7 mouse cellular contexts compared by ENCODE assay signal in the genomic region with DNA sequence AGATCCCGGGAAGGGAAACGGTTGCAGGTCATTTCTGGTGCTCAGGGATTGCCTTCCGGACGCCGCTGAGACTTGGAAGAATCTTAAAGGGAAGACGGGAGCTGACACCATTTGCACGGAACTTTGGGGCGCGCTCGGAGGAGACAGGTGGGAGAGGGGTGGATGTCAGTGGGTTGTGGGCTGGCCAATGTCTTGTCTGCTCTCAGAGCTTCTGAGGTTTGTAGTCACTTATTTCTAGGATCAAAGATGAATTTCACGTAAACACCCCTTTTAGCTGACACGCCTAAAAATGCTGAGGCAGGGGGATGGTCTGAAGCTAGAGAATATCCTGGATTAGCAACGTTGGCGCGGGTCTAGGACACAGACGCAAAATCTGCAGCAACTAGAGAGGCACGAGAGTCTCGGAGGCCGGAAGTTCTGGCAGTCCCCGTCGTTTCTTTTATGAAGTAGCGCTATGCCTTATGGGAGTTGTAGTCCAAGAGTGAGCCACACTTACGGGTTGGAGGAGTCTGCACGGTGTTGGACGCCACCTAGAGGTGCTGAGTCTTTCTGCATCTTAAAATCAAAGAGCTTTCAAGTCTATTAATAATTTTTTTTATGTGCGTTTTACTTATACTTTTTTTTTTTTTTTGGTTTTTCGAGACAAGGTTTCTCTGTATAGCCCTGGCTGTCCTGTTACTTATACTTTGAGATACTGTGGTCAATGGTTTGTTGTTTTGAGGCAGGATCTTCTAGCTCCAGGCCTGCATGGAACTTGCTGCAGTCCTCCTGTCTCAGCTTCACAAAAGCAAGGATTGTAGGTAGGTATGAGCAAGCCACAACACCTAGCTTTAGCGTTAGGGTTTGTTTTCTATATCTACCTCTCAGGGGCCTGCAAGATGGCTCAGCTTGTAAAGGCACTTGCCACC. TPM values are rescaled to one million over a fixed set of nuclear protein-coding genes. Genes with fewer than 3 reads are reported as not detected.
A peak's percentile ranks its signal among the peaks of the same experiment; 100 is the strongest.
DNase-seq lines count a peak whose midpoint lies in the region; ATAC-seq lines count a peak whose summit lies in the region.

A gene (plus strand): TSS at position 72 of the 908 bp plus-strand sequence.

- no peaks in the 10 kb centered on the region for H3K27me3 ChIP-seq in embryonic facial prominence, embryonic 11.5 days (ENCODE audit: control insufficient read depth, insufficient read depth, low read length)
- peaks cover 20% of the 10 kb centered on the region for H3K27me3 ChIP-seq in limb, embryonic 10.5 days (ENCODE audit: low read depth, poor library complexity, severe bottlenecking)
- peaks cover 13% of the 10 kb centered on the region for H3K27me3 ChIP-seq in midbrain, embryonic 13.5 days

- no peaks in the 10 kb centered on the region; the same call in 1 of the 2 replicates for H3K4me1 ChIP-seq in embryonic facial prominence, embryonic 11.5 days (ENCODE audit: control insufficient read depth, insufficient read depth, low read length)
- H3K4me1 ChIP-seq in limb, embryonic 10.5 days = 0 out of 2 replicates have a peak, but pooled peaks cover 7% of the 10 kb centered on the region
- H3K4me1 ChIP-seq in midbrain, embryonic 13.5 days (replicated peaks) = peaks cover 9% of the 10 kb centered on the region

- under 1% methylated on average over 28 of the region's 28 CpGs for WGBS in embryonic facial prominence, embryonic 11.5 days
- under 1% methylated on average over 28 of the region's 28 CpGs for WGBS in limb, embryonic 10.5 days
- under 1% methylated on average over 28 of the region's 28 CpGs for WGBS in midbrain, embryonic 13.5 days

- H3K9me3 ChIP-seq in embryonic facial prominence, embryonic 11.5 days (replicated peaks; ENCODE audit: control insufficient read depth, low read length) = no peaks in the 10 kb centered on the region
- H3K9me3 ChIP-seq in limb, embryonic 10.5 days (replicated peaks) = no peaks in the 10 kb centered on the region
- H3K9me3 ChIP-seq in midbrain, embryonic 13.5 days = no peaks in the 10 kb centered on the region

- no peaks in the 10 kb centered on the region for H3K36me3 ChIP-seq in embryonic facial prominence, embryonic 11.5 days (replicated peaks; ENCODE audit: control insufficient read depth, insufficient read depth, low read depth, low read length)
- H3K36me3 ChIP-seq in limb, embryonic 10.5 days = no peaks in the 10 kb centered on the region
- no peaks in the 10 kb centered on the region for H3K36me3 ChIP-seq in midbrain, embryonic 13.5 days

- H3K9ac ChIP-seq in embryonic facial prominence, embryonic 11.5 days (replicated peaks; ENCODE audit: low read length) = peak within 1 kb of the TSS; percentile 32
- peak within 1 kb of the TSS; percentile 78 for H3K9ac ChIP-seq in midbrain, embryonic 13.5 days (replicated peaks)

- no peak within 1 kb of the TSS for H3K27ac ChIP-seq in embryonic facial prominence, embryonic 11.5 days (replicated peaks; ENCODE audit: low read depth, low read length)
- H3K27ac ChIP-seq in limb, embryonic 10.5 days = peak within 1 kb of the TSS; percentile 63; the same call in 1 of the 2 replicates
- H3K27ac ChIP-seq in midbrain, embryonic 13.5 days = 0 out of 2 replicates have a peak within 1 kb of the TSS, but pooled peaks have one; percentile 44

- peak; percentile 89 for DNase-seq in adrenal gland, postnatal 14 days
- peak; percentile 99 for DNase-seq in embryonic facial prominence, embryonic 11.5 days (ENCODE audit: low spot score)
- peak; percentile 81 for DNase-seq in kidney, adult 11 months
- DNase-seq in limb, embryonic 10.5 days (ENCODE audit: low spot score) = peak; percentile 83
- peak; percentile 61 for DNase-seq in spleen, adult 12 weeks (ENCODE audit: low spot score)

- peak; percentile 91 for ATAC-seq in embryonic facial prominence, embryonic 11.5 days (replicated peaks; ENCODE audit: insufficient number of reproducible peaks, low FRiP score, low TSS enrichment, low read depth)
- ATAC-seq in granulocyte monocyte progenitor cell, adult 5-6 weeks (replicated peaks; ENCODE audit: poor library complexity, severe bottlenecking) = peak; percentile 90
- peak; percentile 94 for ATAC-seq in midbrain, embryonic 13.5 days

- H3K4me2 ChIP-seq in embryonic facial prominence, embryonic 11.5 days (ENCODE audit: low read depth, low read length) = peak within 1 kb of the TSS; percentile 93
- peak within 1 kb of the TSS; percentile 93 for H3K4me2 ChIP-seq in midbrain, embryonic 13.5 days (replicated peaks)

- peak within 1 kb of the TSS; percentile 39 for H3K4me3 ChIP-seq in embryonic facial prominence, embryonic 11.5 days (ENCODE audit: low read depth, low read length)
- H3K4me3 ChIP-seq in limb, embryonic 10.5 days = peak within 1 kb of the TSS; percentile 63
- H3K4me3 ChIP-seq in midbrain, embryonic 13.5 days (replicated peaks) = peak within 1 kb of the TSS; percentile 61

RNA-seq across cellular contexts. Expression of the gene that starts here (rescaled TPM):
- 11.9 and 16.0 TPM in 2 replicates for total RNA-seq in adrenal gland, postnatal 14 days (2021)
- polyA plus RNA-seq in embryonic facial prominence, embryonic 11.5 days (2014; fragmentation: Nextera tagmentation; extraction: Ambion mirVana) = 12.2 and 14.5 TPM in 2 replicates
- total RNA-seq in granulocyte monocyte progenitor cell, adult 5-6 weeks (2014; fragmentation: Nextera tagmentation) = 8.2 and 12.3 TPM in 2 replicates
- total RNA-seq in granulocyte monocyte progenitor cell, adult 5-6 weeks (2017) = 10.1 and 13.6 TPM in 2 replicates
- 7.9 and 9.7 TPM in 2 replicates for polyA plus RNA-seq in limb, embryonic 10.5 days (2016; fragmentation: Nextera tagmentation; extraction: Ambion mirVana)
- 15.9 and 21.7 TPM in 2 replicates for polyA plus RNA-seq in midbrain, embryonic 13.5 days (2015; fragmentation: Nextera tagmentation; extraction: Ambion mirVana)
